Mouse (Mus musculus) layer of hippocampus, adult 18-20 months (tissue): Measurements from ENCODE around the gene Tmem143. TPM values are rescaled to one million over a fixed set of nuclear protein-coding genes. Genes with fewer than 3 reads are reported as not detected.
"Not testable (repeated sequence)": the region's sequence is repeated elsewhere in the genome, so short reads cannot be mapped to it uniquely, and the experiment has no call there.

Experiments used
- DNase-seq, 2 experiments: peaks; one replicate each; pipeline ENCODE4 v3.0.0; 2022; ENCODE audit warnings: low spot score in 2 of 2
- total RNA-seq, 2 experiments: library from RNA; stranded (reverse); gene quantifications; 2 replicates each; pipeline ENCODE4 v1.2.3; 2021

Gene Tmem143
- total RNA-seq, 2 experiments from 2014 or later: 21.8 to 22.4 TPM

- no peak for DNase-seq
These were observed 25.3 kb downstream of the Tmem143 start for GRCm38 (mm10) chr7:45921950-45922600.

GRCm38 (mm10) chr7:45922928-45923761, 26.4 kb downstream of the Tmem143 start:
- peak; percentile 89 to 97 for DNase-seq

DNA sequence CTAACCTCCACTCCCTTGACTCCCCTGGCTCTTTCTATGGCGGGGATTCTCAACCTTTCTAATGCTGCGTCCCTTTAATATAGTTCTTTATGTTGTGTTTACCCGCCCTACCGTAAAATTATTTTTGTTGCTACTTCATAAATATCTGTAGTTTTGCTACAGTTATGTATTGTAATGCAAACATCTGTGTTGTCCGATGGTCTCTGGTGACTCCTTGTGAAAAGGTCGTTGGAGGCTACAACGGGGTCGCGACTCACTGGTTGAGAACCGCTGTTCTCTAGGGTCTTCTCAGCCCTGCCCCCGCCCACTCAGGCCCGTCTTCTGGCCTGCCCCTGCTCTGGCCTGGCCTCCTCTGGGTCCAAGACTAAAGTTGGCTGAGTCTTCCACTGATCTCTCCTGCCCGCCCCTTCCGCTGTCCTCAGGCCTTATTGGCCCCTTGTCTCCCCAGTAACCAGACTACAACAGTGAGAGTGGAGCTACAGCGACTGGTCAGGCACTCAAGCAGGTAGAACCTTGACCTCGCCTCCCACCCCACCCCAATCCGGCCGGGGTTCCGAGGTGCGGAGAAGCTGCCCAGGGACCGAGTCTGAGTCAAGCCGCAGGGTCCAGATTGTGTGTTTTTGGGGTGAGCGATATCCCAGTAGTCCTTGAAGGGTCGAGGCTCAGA, 27.2 kb downstream of the Tmem143 start, which contains the start of gene Ccdc114:
TSS of gene Ccdc114 (plus strand) at position 311 of the 667 bp plus-strand sequence.
- DNase-seq: peak in 1 of 2 experiments; percentile 34

DNA sequence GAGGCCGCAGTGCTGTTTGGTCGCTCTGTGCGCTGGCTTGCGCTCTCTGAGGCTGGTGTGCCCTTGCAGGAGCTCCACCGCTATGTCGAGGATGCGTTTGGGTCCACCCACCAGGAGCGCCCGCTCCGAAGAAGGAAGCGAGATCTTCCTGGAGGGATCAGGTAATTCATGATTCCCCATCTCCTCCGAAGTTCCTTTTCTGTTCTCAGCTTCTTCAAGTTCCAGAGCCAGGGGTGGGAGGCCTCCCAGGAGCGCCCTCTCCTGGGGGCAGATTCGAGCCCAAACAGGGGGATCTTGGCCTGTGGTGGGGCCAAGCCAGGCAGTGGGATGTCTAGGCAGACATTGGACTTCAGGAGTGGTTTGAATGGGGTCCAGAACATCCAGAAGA, 27.7 kb downstream of the Tmem143 start:
- DNase-seq: no peak

DNA sequence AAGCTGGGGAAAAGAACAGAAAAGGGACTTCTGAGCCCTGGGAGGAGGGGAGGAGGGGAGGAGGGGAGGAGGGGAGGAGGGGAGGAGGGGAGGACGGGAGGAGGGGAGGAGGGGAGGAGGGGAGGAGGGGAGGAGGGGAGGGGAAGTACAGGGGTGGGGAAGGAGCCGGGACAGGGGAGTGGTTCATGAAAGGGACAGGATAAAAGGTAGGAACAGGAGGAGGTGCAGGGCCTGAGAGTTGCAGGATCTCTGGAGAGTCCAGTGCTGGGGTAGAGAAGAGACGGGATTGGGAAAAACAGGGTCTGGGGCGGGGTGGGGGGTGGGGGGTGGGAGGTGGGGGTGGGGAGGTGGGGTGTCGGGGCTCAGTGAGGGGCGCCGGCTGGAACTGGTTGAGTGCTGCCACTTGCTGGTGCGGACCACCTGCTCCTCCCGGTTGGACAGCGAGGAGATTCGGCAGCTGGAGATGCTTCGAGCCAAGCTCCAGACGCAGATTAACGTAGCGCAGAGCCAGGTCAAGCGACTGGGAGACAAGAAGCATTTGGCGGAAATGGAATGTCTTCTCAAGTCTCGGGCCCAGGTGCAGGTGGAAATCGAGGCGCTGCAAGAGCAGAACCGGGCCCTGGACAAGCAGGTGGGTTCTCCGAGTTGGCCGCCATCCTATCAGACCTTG, 32.0 kb downstream of the Tmem143 start:
- DNase-seq: no peak

GRCm38 (mm10) chr7:45929688-45930087, 32.9 kb downstream of the Tmem143 start:
- no peak for DNase-seq

- not testable (repeated sequence) for DNase-seq
These were observed 37.0 kb downstream of the Tmem143 start for GRCm38 (mm10) chr7:45933766-45934165.

DNA sequence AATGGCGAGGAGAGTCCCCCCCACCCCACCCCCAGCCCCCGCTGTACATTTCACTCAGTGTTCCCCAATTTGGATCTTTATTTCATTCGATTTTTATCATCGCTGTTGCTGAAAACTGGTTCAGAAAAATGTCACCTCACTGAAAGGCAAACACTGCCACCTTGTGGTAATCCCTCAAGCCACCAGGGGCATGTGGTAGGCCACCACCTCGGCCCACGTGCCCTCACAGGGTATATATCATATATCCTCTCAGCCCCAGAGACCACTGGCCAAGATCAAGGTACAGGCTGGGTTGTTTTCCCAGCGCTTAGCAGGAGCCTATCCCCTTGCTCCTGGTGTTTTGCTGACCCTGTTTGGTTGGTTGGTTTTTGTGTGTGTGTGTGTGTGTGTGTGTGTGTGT, 38.4 kb downstream of the Tmem143 start:
- peak in 1 of 2 experiments; percentile 69 for DNase-seq

GRCm38 (mm10) chr7:45939836-45940235, 43.1 kb downstream of the Tmem143 start:
- DNase-seq: no peak

- DNase-seq: no peak
These were observed 45.2 kb downstream of the Tmem143 start for GRCm38 (mm10) chr7:45941986-45942385.

GRCm38 (mm10) chr7:45943280-45943679, 46.5 kb downstream of the Tmem143 start:
- not testable (repeated sequence) for DNase-seq

GRCm38 (mm10) chr7:45949061-45949460, 52.3 kb downstream of the Tmem143 start:
- peak in 1 of 2 experiments; percentile 20 for DNase-seq

GRCm38 (mm10) chr7:45956611-45957010, 59.9 kb downstream of the Tmem143 start:
- no peak for DNase-seq

Other genes starting within 250 kb of the Tmem143 start
- gene Fut2, start 230.5 kb upstream of the Tmem143 start, total RNA-seq: under 1 TPM in 1 of 2 experiments, not detected in 1; 0.12 TPM
- 10 to 100 TPM in 1 of 2 experiments, 1 to 10 TPM in 1; 6.8 to 13.4 TPM for gene Ntn5, start 212.9 kb upstream of the Tmem143 start, total RNA-seq
- 1 to 10 TPM; 2.5 to 3.5 TPM for gene Sec1, start 202.5 kb upstream of the Tmem143 start, total RNA-seq
- gene Car11, start 197.1 kb upstream of the Tmem143 start, total RNA-seq: 100 to 1,000 TPM; 182 TPM
- 10 to 100 TPM; 47.6 to 50.2 TPM for gene Dbp, start 191.9 kb upstream of the Tmem143 start, total RNA-seq
- gene Rpl18, start 181.5 kb upstream of the Tmem143 start, total RNA-seq: 100 to 1,000 TPM; 359 to 364 TPM
- gene Sphk2, start 178.9 kb upstream of the Tmem143 start, total RNA-seq: 10 to 100 TPM; 35.8 to 37.2 TPM
- gene Fam83e, start 175.7 kb upstream of the Tmem143 start, total RNA-seq: under 1 TPM; 0.25 to 0.27 TPM
- gene Spaca4, start 171.1 kb upstream of the Tmem143 start, total RNA-seq: not detected
- 100 to 1,000 TPM; 274 to 289 TPM for gene Lmtk3, start 113.2 kb upstream of the Tmem143 start, total RNA-seq
- gene Sult2b1, start 112.3 kb upstream of the Tmem143 start, total RNA-seq: 1 to 10 TPM; 8.1 to 8.9 TPM
- gene Cyth2, start 82.4 kb upstream of the Tmem143 start, total RNA-seq: 100 to 1,000 TPM; 135 to 155 TPM
- gene Kcnj14, start 72.2 kb upstream of the Tmem143 start, total RNA-seq: 1 to 10 TPM; 1.4 to 2.4 TPM
- 10 to 100 TPM; 20.6 to 22.5 TPM for gene Grwd1, start 66.0 kb upstream of the Tmem143 start, total RNA-seq
- 10 to 100 TPM; 71.5 to 73.9 TPM for gene Kdelr1, start 24.2 kb upstream of the Tmem143 start, total RNA-seq
- gene Grin2d, start 18.6 kb upstream of the Tmem143 start, total RNA-seq: 10 to 100 TPM; 10.6 to 10.7 TPM
- not detected for gene Syngr4, start 227 bp upstream of the Tmem143 start, total RNA-seq
- 1 to 10 TPM; 2.1 to 2.3 TPM for gene Emp3, start 24.5 kb downstream of the Tmem143 start, total RNA-seq
- 1 to 10 TPM; 4.1 to 4.2 TPM for gene Ccdc114, start 27.1 kb downstream of the Tmem143 start, total RNA-seq
- 1 to 10 TPM; 1.2 to 1.7 TPM for gene Abcc6, start 133.4 kb downstream of the Tmem143 start, total RNA-seq
- 100 to 1,000 TPM in 1 of 2 experiments, 10 to 100 TPM in 1; 99.7 to 107 TPM for gene Nomo1, start 136.8 kb downstream of the Tmem143 start, total RNA-seq
- gene Kcnj11, start 203.8 kb downstream of the Tmem143 start, total RNA-seq: 10 to 100 TPM; 33.8 to 38.5 TPM